Mouse (Mus musculus): Measurements from ENCODE around the gene Gnpda2.

DNA sequence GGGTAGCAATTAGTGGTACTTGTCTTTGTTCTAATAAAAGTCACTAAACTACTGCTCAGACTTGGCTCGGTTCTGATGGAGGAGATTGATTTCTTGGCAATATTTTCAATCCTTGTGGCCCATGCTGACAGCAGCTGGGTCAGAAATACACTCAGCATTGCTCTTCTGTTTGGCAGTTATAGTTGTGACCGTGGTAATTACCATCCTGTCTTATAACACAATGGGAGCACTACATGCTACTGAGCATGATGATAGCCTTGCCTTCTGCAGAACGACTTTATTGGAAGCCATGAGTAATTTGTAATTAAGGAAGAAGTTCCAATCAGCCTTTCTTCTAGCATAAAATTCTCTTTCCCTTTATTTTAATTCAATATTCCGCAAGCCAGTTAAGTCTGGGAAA, 42.6 kb upstream of the Gnpda2 start:
- TF ChIP-seq POLR2A (IDR thresholded peaks at IDR 0.05; ENCODE audit: insufficient read depth, low read depth, low read length) (no peak), CTCF (IDR thresholded peaks at IDR 0.05; ENCODE audit: insufficient read depth, low read depth, low read length) (no peak)

All from olfactory bulb, adult 2 months (tissue).